Comparison of ENCODE assay signal across 7 mouse cellular contexts in the genomic region with DNA sequence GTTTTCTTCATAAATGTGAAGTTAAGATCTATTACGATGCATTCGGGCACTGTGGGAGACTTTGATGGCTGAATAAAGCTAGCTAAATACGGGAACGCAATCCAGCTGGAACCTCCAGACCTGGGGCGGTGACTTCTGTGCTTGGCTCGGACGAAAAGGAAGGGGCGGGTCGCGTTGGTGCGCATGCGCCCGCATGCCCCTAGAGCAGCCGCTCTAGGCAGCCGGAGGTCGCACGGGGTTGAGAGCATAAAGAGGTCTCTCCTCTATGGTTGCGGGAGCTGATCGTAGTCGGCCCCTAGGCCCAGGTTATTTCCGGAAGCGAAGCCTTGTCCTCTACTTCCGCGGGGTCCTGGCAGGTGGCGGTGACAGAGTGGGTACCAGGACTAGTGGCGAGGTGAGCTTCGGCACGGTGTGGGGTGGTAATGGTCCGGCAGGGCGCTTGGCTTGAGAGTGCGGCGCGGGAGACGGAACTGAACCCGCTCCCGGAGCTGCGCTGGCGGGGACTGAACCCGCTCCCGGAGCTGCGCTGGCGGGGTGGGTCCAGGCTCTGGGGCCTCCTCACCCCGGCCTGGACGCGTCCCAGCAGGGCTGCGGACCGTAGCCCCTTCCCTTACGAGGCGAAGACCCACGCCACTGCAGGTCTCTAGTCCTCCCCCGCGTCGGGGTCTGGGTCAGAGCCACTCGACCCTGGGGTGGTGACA. TPM values are rescaled to one million over a fixed set of nuclear protein-coding genes. Genes with fewer than 3 reads are reported as not detected.
DNase-seq lines count a peak whose midpoint lies in the region; ATAC-seq lines count a peak whose summit lies in the region.

A gene (plus strand): TSS at position 174 of the 701 bp plus-strand sequence.
A gene (plus strand): TSS at position 245 of the 701 bp plus-strand sequence.

- peak; percentile 92 for ATAC-seq in intestine, embryonic 15.5 days

- no peaks in the 10 kb centered on the region for H3K27me3 ChIP-seq in intestine, embryonic 15.5 days (replicated peaks)
- H3K27me3 ChIP-seq in midbrain, embryonic 10.5 days (ENCODE audit: low read depth, poor library complexity, severe bottlenecking), result no peaks in the 10 kb centered on the region

- H3K36me3 ChIP-seq in intestine, embryonic 15.5 days, result peaks cover 7% of the 10 kb centered on the region; the same call in 1 of the 2 replicates
- peaks cover 13% of the 10 kb centered on the region for H3K36me3 ChIP-seq in midbrain, embryonic 10.5 days

- peaks cover 7% of the 10 kb centered on the region; the same call in 1 of the 2 replicates for H3K4me1 ChIP-seq in intestine, embryonic 15.5 days (replicated peaks)
- peaks cover 19% of the 10 kb centered on the region for H3K4me1 ChIP-seq in midbrain, embryonic 10.5 days

- peak within 1 kb of the TSS; percentile 86 for H3K9ac ChIP-seq in intestine, embryonic 15.5 days

- peak within 1 kb of the TSS; percentile 81 for H3K27ac ChIP-seq in intestine, embryonic 15.5 days
- peak within 1 kb of the TSS; percentile 93 for H3K27ac ChIP-seq in midbrain, embryonic 10.5 days (replicated peaks)

- H3K4me3 ChIP-seq in intestine, embryonic 15.5 days (replicated peaks), result peak within 1 kb of the TSS; percentile 87
- H3K4me3 ChIP-seq in midbrain, embryonic 10.5 days, result peak within 1 kb of the TSS; percentile 100

- intact Hi-C loops in left cerebral cortex, postnatal 25 days (cut with DNase I), result no loop called here

- peak; percentile 82 to 84 for DNase-seq in adrenal gland, adult 18-20 months (ENCODE audit: low spot score in 2 of 2)
- peak; percentile 97 for DNase-seq in embryo, embryonic 11 days
- peak; percentile 90 for DNase-seq in gastrocnemius, postnatal 25 days
- DNase-seq in left cerebral cortex, postnatal 25 days (ENCODE audit: low spot score in 2 of 2), result peak; percentile 87 to 93
- DNase-seq in midbrain, embryonic 10.5 days (ENCODE audit: low spot score), result peak; percentile 93
- DNase-seq in right cerebral cortex, postnatal 4 days, result peak; percentile 82

- under 1% methylated on average over 54 of the region's 54 CpGs for WGBS in intestine, embryonic 15.5 days
- under 1% methylated on average over 54 of the region's 54 CpGs for WGBS in midbrain, embryonic 10.5 days

- no peaks in the 10 kb centered on the region for H3K9me3 ChIP-seq in intestine, embryonic 15.5 days
- H3K9me3 ChIP-seq in midbrain, embryonic 10.5 days (replicated peaks), result no peaks in the 10 kb centered on the region

- H3K4me2 ChIP-seq in intestine, embryonic 15.5 days (replicated peaks), result peak within 1 kb of the TSS; percentile 60

RNA-seq across cellular contexts. Expression of the first gene that starts in this region (rescaled TPM):
- total RNA-seq in adrenal gland, adult 18-20 months (2021), result 10 to 100 TPM; 41.8 to 46.6 TPM
- total RNA-seq in gastrocnemius, postnatal 25 days (2021), result 10 to 100 TPM; 29.1 to 37.1 TPM
- 38.1 and 38.7 TPM in 2 replicates for polyA plus RNA-seq in intestine, embryonic 15.5 days (2015; fragmentation: Nextera tagmentation; extraction: Ambion mirVana)
- 10 to 100 TPM; 38.0 to 38.9 TPM for total RNA-seq in left cerebral cortex, postnatal 25 days (2021)
- polyA plus RNA-seq in midbrain, embryonic 10.5 days (2016; fragmentation: Nextera tagmentation; extraction: Ambion mirVana), result 38.8 and 41.7 TPM in 2 replicates

RNA-seq across cellular contexts. Expression of the second gene that starts in this region (rescaled TPM):
- total RNA-seq in adrenal gland, adult 18-20 months (2021), result 1 to 10 TPM; 5.0 to 6.2 TPM
- total RNA-seq in gastrocnemius, postnatal 25 days (2021), result 1 to 10 TPM; 1.7 to 2.0 TPM
- polyA plus RNA-seq in intestine, embryonic 15.5 days (2015; fragmentation: Nextera tagmentation; extraction: Ambion mirVana), result 3.7 and 4.7 TPM in 2 replicates
- total RNA-seq in left cerebral cortex, postnatal 25 days (2021), result 1 to 10 TPM; 3.4 to 4.4 TPM
- polyA plus RNA-seq in midbrain, embryonic 10.5 days (2016; fragmentation: Nextera tagmentation; extraction: Ambion mirVana), result 8.5 and 9.6 TPM in 2 replicates

Comparison
In these comparisons a context has a peak if more than half of its experiments do, and no peak if none do; other contexts are left out.
1. Peak in every context shown above with its lines: DNase-seq, ATAC-seq, H3K4me3 ChIP-seq and H3K27ac ChIP-seq.